Mouse (Mus musculus): ENCODE measurements around the gene Igsf21. TPM values are rescaled to one million over a fixed set of nuclear protein-coding genes. Genes with fewer than 3 reads are reported as not detected.

The Igsf21 gene
- polyA plus RNA-seq, 1 experiment from 2014 or later = 1.00 TPM

DNA sequence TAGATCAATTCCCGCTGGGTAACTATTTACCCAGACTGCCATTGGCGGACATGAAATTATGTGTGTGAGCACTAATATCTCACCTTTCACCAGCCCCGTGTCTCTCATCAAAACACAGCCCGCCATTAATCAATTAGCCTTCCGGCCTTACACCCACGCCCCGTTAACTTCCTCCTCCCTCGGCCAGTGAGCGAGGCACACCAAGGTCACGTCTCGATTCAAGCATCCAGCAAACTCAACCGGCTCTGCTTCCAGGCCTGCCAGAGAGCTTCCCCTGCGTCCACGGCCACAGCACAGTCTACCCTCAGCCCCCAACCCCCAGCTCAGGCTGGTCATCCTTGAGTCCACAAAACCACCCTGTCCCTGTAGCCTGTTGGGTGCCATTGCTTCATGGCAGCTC is 32.2 kb downstream of the Igsf21 start:
- no peak overlapping the region for H3K4me3 ChIP-seq
- 42% methylated on average over 14 of the region's 14 CpGs for WGBS
- no peaks in the 10 kb centered on the region for H3K9me3 ChIP-seq
- ATAC-seq (ENCODE audit: insufficient number of reproducible peaks, insufficient read depth, low FRiP score, low TSS enrichment, low read depth) = no peak
- H3K9ac ChIP-seq = no peak overlapping the region
- H3K36me3 ChIP-seq = no peaks in the 10 kb centered on the region
- no peak overlapping the region for H3K27ac ChIP-seq
- H3K4me2 ChIP-seq = no peak overlapping the region
- H3K27me3 ChIP-seq = peaks cover 5% of the 10 kb centered on the region
- no peaks in the 10 kb centered on the region for H3K4me1 ChIP-seq

DNA sequence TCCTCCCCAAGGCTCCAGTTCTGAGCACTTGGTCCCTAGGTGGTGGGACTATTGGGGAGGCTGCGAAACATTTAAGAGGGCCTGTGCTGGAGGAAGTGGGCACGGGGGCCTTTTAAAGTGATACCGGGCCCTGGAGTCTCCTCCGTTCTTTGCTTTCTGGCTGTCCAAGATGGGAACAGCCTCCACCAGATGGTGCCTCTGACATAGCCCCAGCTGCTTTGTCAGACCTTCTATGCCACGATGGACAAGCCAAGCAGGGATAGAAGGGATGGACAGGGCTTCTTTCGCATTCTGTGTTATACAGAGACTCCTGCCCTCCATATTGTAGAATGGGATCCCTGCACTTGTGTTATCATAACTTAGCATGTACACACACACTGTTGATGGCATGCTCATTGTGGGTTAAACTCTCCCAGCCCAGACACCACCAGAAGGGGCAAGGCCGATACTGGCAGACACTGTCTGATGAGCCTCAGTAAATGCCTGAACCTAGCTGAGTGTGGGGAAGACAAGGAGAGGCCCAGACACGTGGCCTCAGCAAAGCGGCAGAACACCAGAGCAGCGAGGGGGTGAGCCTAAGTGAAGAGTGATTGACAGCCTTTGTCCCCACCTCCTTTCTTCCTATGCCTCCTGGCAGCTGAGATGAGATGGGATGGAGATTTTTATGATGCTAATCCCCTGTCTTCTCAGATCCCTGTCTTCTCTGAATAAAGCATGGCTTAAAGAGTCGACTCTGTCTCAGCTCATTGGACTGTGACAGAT is 36.3 kb downstream of the Igsf21 start:
- H3K9me3 ChIP-seq = no peaks in the 10 kb centered on the region
- WGBS = 65% methylated on average over 11 of the region's 11 CpGs
- peaks cover 8% of the 10 kb centered on the region for H3K27me3 ChIP-seq
- no peak overlapping the region for H3K27ac ChIP-seq
- no peak overlapping the region for H3K9ac ChIP-seq
- no peak overlapping the region for H3K4me3 ChIP-seq
- ATAC-seq (ENCODE audit: insufficient number of reproducible peaks, insufficient read depth, low FRiP score, low TSS enrichment, low read depth) = no peak
- no peaks in the 10 kb centered on the region for H3K4me1 ChIP-seq
- H3K4me2 ChIP-seq = no peak overlapping the region
- no peaks in the 10 kb centered on the region for H3K36me3 ChIP-seq

DNA sequence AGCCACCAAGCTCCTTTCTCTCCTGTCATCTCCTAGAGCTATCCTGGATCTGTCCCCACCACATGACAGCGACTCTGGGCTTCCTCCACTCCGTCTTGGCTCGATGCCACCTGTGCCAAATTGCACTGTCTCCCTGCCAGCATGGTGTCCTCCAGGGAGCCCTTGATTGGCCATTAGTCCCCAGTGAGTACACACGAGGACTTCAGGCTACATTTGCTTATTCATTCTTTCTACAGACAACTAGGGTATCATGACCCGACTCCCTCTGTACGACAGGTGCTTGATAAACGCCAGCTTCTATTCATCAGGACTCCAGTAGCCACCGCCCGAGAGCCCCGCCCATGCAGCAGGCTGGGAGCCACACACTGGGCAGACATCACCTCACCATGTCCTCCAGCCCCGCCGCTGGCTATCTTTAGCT is 40.8 kb downstream of the Igsf21 start:
- no peak for ATAC-seq (ENCODE audit: insufficient number of reproducible peaks, insufficient read depth, low FRiP score, low TSS enrichment, low read depth)
- H3K9ac ChIP-seq = no peak overlapping the region
- no peak overlapping the region for H3K27ac ChIP-seq
- no peaks in the 10 kb centered on the region for H3K9me3 ChIP-seq
- H3K27me3 ChIP-seq = 0 out of 2 replicates have a peak, but pooled peaks cover 3% of the 10 kb centered on the region
- no peak overlapping the region for H3K4me2 ChIP-seq
- 72% methylated on average over 12 of the region's 12 CpGs for WGBS
- H3K4me1 ChIP-seq = no peaks in the 10 kb centered on the region
- H3K36me3 ChIP-seq = no peaks in the 10 kb centered on the region
- H3K4me3 ChIP-seq = no peak overlapping the region

DNA sequence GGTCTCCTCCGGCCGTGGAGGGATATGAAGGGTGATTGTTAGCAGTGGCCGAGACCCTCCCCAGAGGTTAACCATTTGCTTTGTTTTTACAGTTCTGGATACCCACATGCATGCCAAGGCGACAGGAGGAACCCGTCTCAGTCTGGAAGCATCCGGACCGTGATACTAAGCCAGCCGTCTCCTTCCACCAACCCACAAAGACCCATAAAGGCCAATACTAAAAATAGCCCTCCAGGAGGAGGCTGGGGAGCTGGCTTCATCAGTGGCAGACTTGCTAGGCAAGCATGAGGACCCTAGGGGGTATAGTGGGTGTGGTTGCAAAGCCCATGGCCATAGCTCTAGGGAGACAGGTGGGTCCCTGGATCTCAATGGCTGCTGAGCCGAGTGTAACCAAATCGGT is 41.8 kb downstream of the Igsf21 start:
- Histone ChIP-seq H3K27ac (no peak overlapping the region), H3K4me3 (no peak overlapping the region), H3K27me3 (0 out of 2 replicates have a peak, but pooled peaks cover 3% of the 10 kb centered on the region), H3K36me3 (no peaks in the 10 kb centered on the region), H3K9ac (no peak overlapping the region), H3K9me3 (no peaks in the 10 kb centered on the region), H3K4me2 (no peak overlapping the region), H3K4me1 (no peaks in the 10 kb centered on the region)
- no peak for ATAC-seq (ENCODE audit: insufficient number of reproducible peaks, insufficient read depth, low FRiP score, low TSS enrichment, low read depth)
- 83% methylated on average over 10 of the region's 10 CpGs for WGBS

DNA sequence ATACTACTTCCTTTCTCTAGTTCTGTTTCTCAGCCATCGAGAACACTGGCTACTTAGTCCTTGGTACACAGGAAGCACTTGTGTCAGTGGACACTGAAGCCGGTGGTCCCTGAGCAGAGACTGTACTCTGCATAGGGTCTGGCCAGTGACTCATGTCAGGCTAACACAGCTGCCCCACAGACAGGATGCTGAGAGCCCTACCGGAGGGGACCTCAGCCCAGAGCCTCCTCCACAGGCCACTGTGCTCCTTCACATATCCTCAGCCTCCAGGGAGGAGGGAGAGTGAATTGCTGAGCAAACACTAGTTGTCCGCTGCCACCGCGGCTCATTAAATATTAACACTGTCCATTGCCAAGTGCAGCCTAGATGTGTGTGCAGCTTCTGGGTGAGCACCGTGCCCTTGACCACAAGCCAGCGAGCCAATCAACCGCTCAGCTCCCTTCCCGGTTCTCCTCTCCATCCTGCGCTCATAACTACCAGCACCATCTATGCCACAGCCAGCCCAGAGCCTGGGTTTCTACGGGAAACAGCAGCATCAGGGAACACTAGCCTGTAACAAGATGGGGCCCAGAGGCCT is 42.8 kb downstream of the Igsf21 start:
- Histone ChIP-seq H3K4me1 (no peaks in the 10 kb centered on the region), H3K4me2 (no peak overlapping the region), H3K9me3 (no peaks in the 10 kb centered on the region), H3K9ac (no peak overlapping the region), H3K27me3 (no peaks in the 10 kb centered on the region), H3K27ac (no peak overlapping the region), H3K36me3 (no peaks in the 10 kb centered on the region), H3K4me3 (no peak overlapping the region)
- no peak for ATAC-seq (ENCODE audit: insufficient number of reproducible peaks, insufficient read depth, low FRiP score, low TSS enrichment, low read depth)
- WGBS = 89% methylated on average over 12 of the region's 12 CpGs

DNA sequence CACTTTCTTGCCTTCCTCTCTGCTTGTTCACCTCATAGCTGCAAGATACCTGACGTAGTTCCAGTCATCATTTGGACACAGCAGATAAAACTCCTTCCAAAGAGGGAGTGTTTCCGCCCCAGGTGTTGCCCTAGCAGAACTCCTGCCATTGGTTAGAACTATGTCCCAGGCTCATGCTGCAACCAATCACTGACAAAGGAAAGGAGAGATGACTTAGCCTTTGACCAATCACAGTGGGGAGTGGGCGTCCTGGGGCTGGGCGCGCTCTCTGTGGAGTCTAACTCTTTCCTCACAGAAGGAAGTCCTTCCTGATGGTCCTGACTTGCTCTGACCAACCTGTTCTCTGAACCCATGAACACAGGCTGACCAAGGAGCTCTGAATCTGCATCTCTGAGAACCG is 44.4 kb downstream of the Igsf21 start:
- no peaks in the 10 kb centered on the region for H3K36me3 ChIP-seq
- no peak for ATAC-seq (ENCODE audit: insufficient number of reproducible peaks, insufficient read depth, low FRiP score, low TSS enrichment, low read depth)

DNA sequence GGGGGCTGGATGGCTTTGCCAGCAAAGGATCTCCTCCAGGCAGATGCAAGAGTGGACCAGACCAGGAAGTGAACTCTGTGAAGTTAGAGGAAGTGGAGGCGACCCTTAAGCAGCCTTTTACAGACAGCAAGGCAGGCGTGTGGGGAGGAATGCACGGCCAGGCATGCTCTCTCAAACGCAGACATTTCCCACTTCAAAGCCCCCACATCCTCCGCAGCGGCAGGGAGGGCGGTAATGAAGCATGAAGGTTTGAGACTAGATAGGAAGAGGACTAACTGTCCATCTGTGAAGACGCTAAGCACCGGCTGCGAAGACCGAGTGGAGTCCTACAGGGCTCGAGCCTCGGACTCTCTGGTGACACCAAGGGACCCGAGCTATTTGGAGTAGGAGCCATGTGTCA is 46.3 kb downstream of the Igsf21 start:
- Histone ChIP-seq H3K4me1 (no peaks in the 10 kb centered on the region), H3K9ac (no peak overlapping the region)
- WGBS = 68% methylated on average over 14 of the region's 14 CpGs

More for the DNA sequence above, 44.4 kb downstream of the Igsf21 start:
- H3K4me2 ChIP-seq = no peak overlapping the region
- H3K4me1 ChIP-seq = no peaks in the 10 kb centered on the region
- H3K27ac ChIP-seq = no peak overlapping the region
- no peak overlapping the region for H3K4me3 ChIP-seq
- H3K27me3 ChIP-seq = no peaks in the 10 kb centered on the region
- no peak overlapping the region for H3K9ac ChIP-seq
- WGBS = 40% methylated on average over 6 of the region's 6 CpGs
- H3K9me3 ChIP-seq = no peaks in the 10 kb centered on the region

DNA sequence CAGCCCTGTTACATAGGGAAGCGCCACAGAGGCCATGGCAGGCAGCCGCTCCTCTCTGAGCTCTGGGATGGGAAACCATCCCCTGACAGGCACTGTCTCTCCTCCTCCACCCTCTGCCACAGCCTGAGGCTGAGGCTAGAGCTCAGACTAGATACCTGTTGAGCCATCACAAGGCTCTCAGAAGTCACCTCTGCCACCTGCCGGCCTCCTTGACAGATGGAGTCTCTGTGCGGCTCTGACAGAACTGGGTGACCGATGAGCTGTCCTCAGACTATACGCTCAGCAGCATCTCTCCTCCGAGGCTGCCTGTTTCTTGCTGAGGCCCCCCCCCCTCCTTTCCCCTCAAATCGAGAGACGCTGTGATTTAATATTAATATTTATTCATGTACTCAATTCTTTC is 49.9 kb downstream of the Igsf21 start:
- Histone ChIP-seq H3K36me3 (no peaks in the 10 kb centered on the region), H3K4me2 (no peak overlapping the region), H3K4me3 (no peak overlapping the region), H3K27ac (no peak overlapping the region), H3K4me1 (no peaks in the 10 kb centered on the region), H3K9me3 (no peaks in the 10 kb centered on the region), H3K27me3 (0 out of 2 replicates have a peak, but pooled peaks cover 2% of the 10 kb centered on the region), H3K9ac (no peak overlapping the region)
- WGBS = 60% methylated on average over 9 of the region's 9 CpGs
- no peak for ATAC-seq (ENCODE audit: insufficient number of reproducible peaks, insufficient read depth, low FRiP score, low TSS enrichment, low read depth)

More for the DNA sequence above, 46.3 kb downstream of the Igsf21 start:
- no peak overlapping the region for H3K27ac ChIP-seq
- no peaks in the 10 kb centered on the region for H3K9me3 ChIP-seq
- H3K27me3 ChIP-seq = 0 out of 2 replicates have a peak, but pooled peaks cover 2% of the 10 kb centered on the region
- H3K4me2 ChIP-seq = no peak overlapping the region
- no peak for ATAC-seq (ENCODE audit: insufficient number of reproducible peaks, insufficient read depth, low FRiP score, low TSS enrichment, low read depth)
- H3K4me3 ChIP-seq = no peak overlapping the region
- H3K36me3 ChIP-seq = no peaks in the 10 kb centered on the region

DNA sequence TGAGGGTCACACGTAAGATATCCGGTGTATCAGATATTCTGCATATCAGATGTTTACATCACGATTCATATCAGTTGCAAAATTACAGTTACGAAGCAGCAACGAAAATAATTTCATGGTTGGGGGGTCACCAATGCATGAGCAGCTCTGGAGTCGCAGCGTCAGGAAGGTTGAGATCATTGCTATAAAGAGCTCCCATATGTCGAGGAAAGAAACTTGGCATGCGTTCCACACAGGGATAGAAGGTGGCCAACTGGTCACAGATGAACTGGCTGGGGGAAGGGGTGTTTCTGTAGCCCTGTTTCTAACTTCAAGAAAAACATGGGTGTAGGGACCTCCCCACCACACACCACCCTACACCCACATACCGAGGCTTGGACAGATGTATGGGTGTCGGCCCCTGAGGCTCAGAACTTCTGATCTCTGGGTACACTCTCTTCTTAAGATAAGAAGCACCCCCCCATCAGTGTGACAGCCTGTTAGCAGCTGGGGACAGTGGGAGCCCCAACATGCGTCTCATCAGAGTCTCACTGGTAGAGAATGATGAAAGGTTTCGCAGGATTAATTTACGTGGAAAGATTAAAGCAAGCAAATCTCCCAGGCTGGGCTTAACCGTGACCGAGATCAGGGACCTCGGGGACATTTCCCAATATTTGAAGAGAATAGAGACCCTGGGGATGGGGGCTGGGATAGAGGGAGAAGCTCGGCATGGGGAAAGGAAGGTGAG is 54.1 kb downstream of the Igsf21 start:
- 0 out of 2 replicates have a peak, but pooled peaks cover 2% of the 10 kb centered on the region for H3K4me1 ChIP-seq
- H3K9ac ChIP-seq = no peak overlapping the region
- no peaks in the 10 kb centered on the region for H3K36me3 ChIP-seq
- no peak for ATAC-seq (ENCODE audit: insufficient number of reproducible peaks, insufficient read depth, low FRiP score, low TSS enrichment, low read depth)
- no peak overlapping the region for H3K4me3 ChIP-seq
- 0 out of 2 replicates have a peak, but pooled peaks cover 10% of the 10 kb centered on the region for H3K27me3 ChIP-seq
- H3K4me2 ChIP-seq = no peak overlapping the region
- WGBS = 78% methylated on average over 18 of the region's 18 CpGs
- no peak overlapping the region for H3K27ac ChIP-seq
- no peaks in the 10 kb centered on the region for H3K9me3 ChIP-seq

DNA sequence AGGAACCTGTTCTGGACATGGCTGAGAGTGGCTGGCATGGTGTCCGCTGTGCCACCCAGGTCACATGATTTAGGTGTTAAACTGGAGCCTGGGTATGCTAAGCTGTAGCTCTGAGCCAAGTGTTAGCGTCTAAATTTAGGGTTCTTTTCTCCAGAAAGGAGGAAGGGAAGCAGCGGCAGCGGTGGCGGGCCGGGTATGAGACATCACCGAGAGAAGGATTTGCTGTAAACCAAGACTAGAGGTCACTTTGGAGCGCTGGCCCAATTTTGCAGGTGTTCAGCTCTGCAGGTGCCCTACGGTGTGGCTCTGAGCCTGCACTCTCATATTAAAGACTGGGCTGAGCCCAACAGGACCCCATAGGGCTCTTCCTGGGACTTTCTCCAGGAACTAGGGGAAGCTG is 57.0 kb downstream of the Igsf21 start:
- Histone ChIP-seq H3K4me1 (0 out of 2 replicates have a peak, but pooled peaks cover 5% of the 10 kb centered on the region), H3K27me3 (0 out of 2 replicates have a peak, but pooled peaks cover 7% of the 10 kb centered on the region), H3K9me3 (no peaks in the 10 kb centered on the region), H3K27ac (no peak overlapping the region), H3K36me3 (no peaks in the 10 kb centered on the region), H3K4me3 (no peak overlapping the region), H3K9ac (no peak overlapping the region), H3K4me2 (no peak overlapping the region)
- no peak for ATAC-seq (ENCODE audit: insufficient number of reproducible peaks, insufficient read depth, low FRiP score, low TSS enrichment, low read depth)
- 88% methylated on average over 9 of the region's 9 CpGs for WGBS

DNA sequence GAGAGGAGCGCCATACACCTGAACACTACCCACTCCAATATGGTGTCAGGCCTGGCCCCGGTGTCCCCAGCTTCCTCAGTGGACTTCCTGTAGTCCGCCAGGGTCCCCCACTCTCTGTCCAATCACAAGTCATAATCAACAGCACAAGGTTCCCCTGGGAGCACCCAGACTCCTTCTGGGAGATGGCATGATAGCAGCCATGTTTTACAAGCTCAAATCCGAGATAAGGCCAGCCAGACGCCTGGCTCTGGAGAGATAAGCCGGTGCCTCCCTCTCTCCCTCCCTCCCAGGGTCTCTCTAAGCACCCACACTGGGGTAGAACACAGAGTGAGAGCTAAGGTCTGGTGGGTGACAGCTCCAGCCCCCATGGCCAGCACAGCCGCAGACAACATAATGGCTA is 58.0 kb downstream of the Igsf21 start:
- ATAC-seq (ENCODE audit: insufficient number of reproducible peaks, insufficient read depth, low FRiP score, low TSS enrichment, low read depth) = no peak
- Histone ChIP-seq H3K4me2 (no peak overlapping the region), H3K9ac (no peak overlapping the region), H3K4me3 (no peak overlapping the region), H3K4me1 (0 out of 2 replicates have a peak, but pooled peaks cover 5% of the 10 kb centered on the region), H3K27me3 (0 out of 2 replicates have a peak, but pooled peaks cover 7% of the 10 kb centered on the region), H3K9me3 (no peaks in the 10 kb centered on the region), H3K36me3 (no peaks in the 10 kb centered on the region), H3K27ac (no peak overlapping the region)
- WGBS = 82% methylated on average over 7 of the region's 7 CpGs

Measured in embryonic facial prominence, embryonic 13.5 days (tissue).